Mouse (Mus musculus): ENCODE results near the gene Bcas3.
A peak's percentile ranks its signal among the peaks of the same experiment; 100 is the strongest.

The Bcas3 gene

DNA sequence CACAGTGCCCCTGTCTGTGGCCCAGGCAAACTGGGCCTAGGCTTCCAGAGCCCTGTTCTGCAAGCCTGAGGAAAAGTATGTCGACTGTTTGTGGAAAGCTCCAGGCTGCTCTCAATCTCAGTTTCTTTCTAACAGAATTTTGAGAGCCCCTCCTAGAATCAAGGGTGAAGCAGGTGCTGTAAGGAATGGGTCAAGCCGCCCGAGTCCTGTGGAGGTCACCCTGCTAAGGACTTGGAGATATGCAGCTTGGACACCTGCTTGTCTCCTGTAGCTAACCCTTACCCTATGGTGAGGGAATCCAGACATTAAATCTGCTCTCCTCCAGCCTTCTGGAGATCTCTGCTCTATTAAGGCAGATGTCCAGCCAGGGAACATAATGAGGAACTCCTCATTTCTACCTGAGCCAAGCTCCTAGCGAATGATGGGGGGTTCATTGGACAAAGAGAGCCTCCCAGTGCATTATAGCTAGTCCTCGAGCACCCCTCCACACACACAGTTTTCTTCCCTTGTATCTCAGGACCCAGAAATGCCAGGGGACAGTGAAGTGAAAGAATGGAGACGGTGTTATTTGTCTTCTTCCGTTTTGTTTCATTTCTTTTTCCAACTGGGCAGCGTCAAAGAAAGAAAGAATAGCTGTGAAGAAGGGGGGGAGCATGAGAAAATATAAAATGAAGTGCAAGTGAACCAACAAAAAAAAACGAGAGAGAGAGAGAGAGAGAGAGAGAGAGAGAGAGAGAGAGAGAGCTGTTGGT lies 482.2 kb downstream of the Bcas3 start:
- DNase-seq, result no peak

GRCm38 (mm10) chr11:85835753-85836522 lies 483.0 kb downstream of the Bcas3 start:
- no peak for DNase-seq

GRCm38 (mm10) chr11:85836523-85837290 lies 483.7 kb downstream of the Bcas3 start:
- DNase-seq, result no peak

GRCm38 (mm10) chr11:85837291-85837647 lies 484.3 kb downstream of the Bcas3 start:
- no peak for DNase-seq

DNA sequence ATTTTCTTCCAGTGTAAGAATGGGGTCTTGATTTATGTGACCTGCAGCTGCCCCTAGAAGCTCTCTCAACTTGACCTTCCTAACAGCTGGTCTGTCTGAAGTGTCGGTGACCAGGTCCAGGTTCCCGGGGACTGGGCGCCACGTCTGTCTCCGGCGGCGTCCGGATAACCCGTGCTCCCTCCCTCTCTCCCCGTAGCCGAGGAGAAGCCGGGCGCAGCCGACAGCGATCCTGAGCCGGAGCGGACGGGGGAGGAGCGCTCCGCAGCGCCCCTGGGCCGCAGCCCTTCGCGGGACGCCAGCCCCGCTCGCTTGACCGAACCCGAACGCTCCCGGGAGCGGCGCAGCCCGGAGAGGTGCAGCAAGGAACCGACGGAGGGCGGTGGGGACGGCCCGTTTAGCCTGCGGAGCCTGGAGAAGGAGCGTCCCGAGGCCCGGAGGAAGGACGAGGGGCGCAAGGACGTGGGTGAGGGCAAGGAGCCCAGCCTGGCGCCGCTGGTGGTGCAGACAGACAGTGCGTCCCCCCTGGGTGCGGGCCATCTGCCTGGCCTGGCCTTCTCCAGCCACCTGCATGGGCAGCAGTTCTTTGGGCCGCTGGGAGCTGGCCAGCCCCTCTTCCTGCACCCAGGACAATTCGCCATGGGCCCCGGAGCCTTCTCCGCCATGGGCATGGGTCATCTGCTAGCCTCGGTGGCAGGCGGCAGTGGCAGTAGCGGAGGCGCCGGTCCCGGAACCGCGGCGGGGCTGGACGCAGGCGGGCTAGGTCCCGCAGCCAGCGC lies 484.9 kb downstream of the Bcas3 start:
- DNase-seq, result no peak

- no peak for DNase-seq
Measured at GRCm38 (mm10) chr11:85838424-85839257, 485.7 kb downstream of the Bcas3 start.

- DNase-seq, result no peak
Measured at GRCm38 (mm10) chr11:85839258-85840030, 486.5 kb downstream of the Bcas3 start.

GRCm38 (mm10) chr11:85840031-85840802 lies 487.2 kb downstream of the Bcas3 start:
- DNase-seq, result no peak

- DNase-seq, result no peak
Measured at GRCm38 (mm10) chr11:85840803-85841145, 487.8 kb downstream of the Bcas3 start.

DNA sequence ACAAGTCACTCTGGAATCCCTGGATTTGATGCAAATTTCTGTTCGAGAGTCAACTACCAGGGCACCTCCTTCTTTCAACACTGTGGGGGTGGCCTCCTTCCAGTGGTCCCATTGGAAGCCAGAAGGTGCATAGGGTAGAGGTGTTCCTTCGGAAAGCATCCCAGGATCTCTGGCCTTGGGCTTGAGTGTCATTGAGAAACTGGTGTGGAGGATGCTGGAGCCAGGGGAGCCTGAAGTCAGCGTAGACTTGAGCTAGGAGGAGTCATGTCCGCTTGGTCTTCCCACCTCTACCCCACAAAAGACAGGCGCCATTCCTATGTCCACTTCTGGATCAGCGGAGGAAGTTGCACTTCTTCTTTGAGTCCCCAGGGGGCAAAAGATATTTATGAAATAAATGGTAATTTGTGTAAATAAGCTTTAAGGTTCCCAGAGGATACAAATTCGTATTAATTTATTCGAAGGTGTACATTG lies 488.3 kb downstream of the Bcas3 start:
- no peak for DNase-seq

- DNase-seq, result peak in 1 of 2 experiments; percentile 33
Measured at GRCm38 (mm10) chr11:85841980-85842379, 489.0 kb downstream of the Bcas3 start.

GRCm38 (mm10) chr11:85842596-85843346 lies 489.8 kb downstream of the Bcas3 start:
- DNase-seq, result no peak

- DNase-seq, result no peak
Measured at GRCm38 (mm10) chr11:85843347-85843692, 490.4 kb downstream of the Bcas3 start.

DNA sequence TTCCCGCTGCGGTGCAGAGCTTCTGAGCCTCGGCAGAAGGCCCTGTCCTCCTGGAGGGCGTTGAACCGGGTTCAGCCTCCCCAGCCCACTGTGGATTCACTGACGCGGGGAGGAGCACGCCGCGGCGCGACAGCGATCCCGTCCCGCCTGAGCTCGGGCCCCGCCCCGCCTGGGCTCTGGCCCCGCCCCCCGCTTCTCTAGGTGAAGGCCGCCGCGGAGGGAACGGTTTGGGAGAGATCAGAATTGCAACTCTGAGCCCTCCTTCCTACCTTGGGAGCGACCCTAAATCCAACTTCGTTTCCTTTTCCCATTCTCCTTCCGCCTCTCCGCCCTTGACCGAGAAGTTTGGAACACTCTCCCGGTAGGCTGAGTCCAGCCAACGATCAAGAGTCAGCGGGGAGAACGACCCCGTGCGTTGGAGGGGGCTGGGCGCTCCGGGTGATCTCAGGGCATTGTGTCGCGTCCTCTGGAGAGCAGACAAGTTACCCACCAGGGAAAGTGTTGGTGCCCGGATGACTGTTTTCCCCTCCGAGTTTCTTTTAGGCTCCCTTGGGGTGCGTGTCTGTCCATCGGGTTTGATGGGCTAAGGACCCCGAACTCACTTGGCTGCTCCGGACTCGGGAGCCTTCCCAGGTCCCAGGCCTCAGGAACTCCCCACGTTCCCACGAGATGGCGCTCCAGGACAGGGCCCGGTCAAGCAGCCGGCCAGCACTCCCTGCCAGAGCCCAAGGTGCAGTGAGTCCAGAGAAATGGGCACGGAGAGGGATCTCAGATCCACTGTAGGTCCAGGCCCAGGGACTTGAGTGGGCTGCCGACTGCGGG lies 491.4 kb downstream of the Bcas3 start:
- peak; percentile 39 to 47 for DNase-seq

- DNase-seq, result no peak
Measured at GRCm38 (mm10) chr11:85844971-85845370, 492.0 kb downstream of the Bcas3 start.

DNA sequence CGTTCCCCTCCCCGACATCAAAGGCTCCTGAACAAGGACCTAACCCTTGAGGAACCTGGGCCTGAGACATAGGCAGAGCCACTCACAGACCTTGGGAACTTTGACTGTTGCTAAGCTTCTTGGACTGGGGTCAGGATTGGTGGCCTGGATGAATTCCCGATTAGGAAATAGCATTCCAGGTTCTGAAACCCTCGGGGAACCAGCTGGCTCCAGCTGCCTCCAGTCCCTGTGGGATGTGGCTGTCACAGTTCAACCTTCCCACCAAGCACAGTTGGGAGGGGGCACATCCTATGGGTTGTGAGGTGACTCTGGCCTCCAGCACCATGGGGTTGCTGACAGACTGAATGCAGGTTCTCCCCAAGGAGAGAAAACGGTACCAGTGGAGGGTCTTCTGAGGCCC lies 493.0 kb downstream of the Bcas3 start:
- DNase-seq, result no peak

- DNase-seq, result no peak
Measured at GRCm38 (mm10) chr11:85846509-85846908, 493.5 kb downstream of the Bcas3 start.

- no peak for DNase-seq
Measured at GRCm38 (mm10) chr11:85849037-85849436, 496.1 kb downstream of the Bcas3 start.

DNA sequence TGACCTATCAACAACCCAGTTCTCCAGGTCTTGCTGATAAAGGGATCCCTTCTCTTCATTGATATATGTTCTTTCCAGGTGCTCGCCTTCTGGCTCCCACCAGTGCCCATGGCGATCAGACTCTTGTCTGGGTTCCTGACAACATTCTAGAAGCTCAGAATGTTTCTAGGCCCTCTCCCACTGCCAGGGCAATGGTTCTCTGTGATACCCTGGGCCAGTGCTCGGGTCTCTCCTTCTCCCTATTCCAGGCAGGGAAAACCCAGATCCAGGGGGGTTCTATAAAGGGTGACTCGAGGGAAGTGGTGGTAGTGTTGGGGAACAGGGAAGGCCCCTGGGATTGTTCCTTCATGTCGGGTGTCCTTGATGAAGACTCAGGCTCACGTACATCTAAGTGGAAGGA lies 497.3 kb downstream of the Bcas3 start, which contains the start of gene Gm11444:
Gene Gm11444, minus strand, starts transcription at position 101 of the 400 bp plus-strand sequence.
- no peak for DNase-seq
